Mouse (Mus musculus) granulocyte monocyte progenitor cell, adult 5-6 weeks (primary cell): ENCODE data around the gene Adgrv1. TPM values are rescaled to one million over a fixed set of nuclear protein-coding genes. Genes with fewer than 3 reads are reported as not detected.

ENCODE experiments used
- ATAC-seq: replicated peaks from 2 replicates; pipeline ENCODE4 v1.8.0; 2016; ENCODE audit warnings: mild to moderate bottlenecking, moderate TSS enrichment, inconsistent platforms; ENCODE audit not compliant: poor library complexity, severe bottlenecking
- total RNA-seq, 2 experiments: library from RNA; stranded (forward) in 1 of 2; stranded (reverse) in 1 of 2; fragments of 200-712, 200-1000 nt in 1 of 2; fragments of >200 nt in 1 of 2; fragmentation: Nextera tagmentation in 1 of 2; gene quantifications; 2 replicates each; pipeline ENCODE4 v1.2.3; 2014 to 2017

Adgrv1 gene
- total RNA-seq, 2 experiments from 2014 or later = not detected

DNA sequence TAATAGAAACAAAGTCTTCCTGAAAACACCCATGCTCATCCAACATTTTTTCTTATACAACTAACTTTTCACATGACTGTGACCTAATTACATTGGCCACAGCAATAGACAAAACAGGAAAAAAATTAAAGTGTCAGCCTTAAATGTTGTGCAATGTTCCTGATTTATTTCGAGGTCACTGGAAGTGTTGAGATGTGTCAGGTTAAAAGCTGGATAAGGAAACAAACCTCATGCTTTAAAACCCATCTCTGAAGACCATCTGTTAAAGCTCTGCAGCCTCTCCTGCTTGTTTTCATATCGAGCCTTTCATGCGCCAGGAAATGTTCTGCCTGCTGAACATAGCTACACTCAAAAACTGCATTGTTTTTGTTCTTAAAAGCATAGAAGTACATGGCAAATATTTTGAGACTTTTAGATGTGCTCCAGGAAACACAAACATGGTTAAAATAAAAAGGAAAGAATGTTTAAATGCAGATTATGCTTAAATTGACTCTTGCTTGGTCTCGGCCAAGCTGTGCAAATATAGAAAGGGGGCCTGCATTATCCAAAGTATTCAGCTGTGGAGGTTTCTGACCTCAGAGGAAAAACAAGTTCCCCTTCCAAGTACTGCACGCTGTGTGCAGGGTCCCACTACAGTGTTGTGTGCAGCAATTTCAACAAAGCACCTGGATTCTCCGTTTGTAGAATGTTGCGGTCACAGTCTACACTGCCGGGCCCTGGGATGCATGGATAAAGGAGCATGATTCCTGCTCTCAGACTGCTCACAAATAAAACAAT, 524.2 kb downstream of the Adgrv1 start:
- peak; percentile 52 for ATAC-seq

DNA sequence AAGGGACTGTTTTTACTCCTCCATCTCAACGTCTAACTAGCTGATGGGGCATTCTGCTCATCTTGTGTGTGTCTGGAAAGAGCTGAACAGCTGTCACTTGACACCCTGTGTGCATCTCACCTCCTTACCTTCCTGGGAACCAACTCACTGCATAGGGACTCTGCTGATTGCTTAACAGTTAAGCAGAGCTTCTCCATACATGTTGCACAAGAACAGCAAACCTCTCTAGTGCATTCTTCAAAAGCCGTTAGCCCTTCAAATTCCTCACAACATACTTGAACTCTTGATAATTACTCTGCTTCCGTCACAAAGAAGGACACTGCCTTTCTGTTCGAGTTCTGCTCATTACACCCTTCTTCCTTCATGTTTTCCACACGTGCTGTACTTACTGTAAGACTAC, 525.5 kb downstream of the Adgrv1 start:
- ATAC-seq = peak; percentile 81

DNA sequence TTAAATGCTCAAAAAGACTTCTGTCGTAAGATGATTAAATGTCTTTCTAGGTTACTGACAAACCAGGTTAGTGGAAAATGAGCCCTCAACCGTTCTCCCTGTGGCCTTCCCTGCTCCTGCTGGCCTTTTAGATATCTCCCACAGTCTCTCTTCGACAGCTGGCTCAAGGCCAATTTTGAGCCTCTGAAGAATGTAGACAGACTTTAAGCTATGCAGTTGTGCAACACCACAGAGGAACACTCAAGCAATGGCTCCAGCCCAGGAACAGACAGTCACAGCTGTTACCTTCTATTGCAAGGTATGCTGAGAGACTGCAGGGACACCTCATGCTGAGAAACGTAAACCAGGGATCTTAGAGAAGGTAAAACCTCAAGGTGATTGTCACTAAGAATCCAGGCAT, 529.2 kb downstream of the Adgrv1 start:
- ATAC-seq = peak; percentile 86

DNA sequence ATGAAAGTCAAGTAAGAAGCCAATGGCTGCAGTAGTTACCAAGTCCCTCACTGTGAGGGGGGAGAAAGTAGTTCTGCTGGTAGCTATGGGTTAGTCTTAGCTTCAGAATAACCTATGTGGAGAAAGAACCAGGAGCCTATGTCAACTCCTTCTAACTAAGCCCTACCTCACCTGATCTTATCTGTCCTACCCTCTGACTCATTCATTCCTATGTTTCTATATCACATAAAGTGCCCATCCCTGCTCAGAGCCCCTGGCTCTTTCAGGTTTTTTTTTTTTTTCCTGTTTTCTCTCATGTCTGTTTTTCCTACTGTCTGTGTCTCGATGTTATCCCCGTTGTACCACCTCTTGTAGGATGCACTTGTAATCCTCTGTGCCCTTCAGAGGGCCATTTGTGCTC, 536.5 kb downstream of the Adgrv1 start:
- no peak for ATAC-seq

DNA sequence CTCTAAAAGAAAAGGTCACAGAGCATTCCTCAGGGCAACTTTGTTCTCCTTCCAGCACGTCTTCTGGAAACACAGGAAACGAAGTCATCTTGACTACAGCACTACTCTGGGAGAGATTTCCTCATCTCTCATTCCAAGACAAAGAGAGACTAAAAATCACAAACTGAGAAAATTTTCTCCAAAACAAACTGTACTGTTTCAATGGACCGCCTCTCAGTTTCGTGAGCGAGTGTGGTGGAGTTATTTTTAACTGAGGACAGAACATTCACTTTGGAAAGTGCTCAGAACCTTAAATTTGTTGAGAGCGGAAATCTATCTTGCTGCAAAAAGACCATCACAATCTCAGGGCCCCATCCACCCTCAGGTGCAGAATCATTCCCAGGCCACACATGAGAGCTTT, 538.4 kb downstream of the Adgrv1 start:
- no peak for ATAC-seq

DNA sequence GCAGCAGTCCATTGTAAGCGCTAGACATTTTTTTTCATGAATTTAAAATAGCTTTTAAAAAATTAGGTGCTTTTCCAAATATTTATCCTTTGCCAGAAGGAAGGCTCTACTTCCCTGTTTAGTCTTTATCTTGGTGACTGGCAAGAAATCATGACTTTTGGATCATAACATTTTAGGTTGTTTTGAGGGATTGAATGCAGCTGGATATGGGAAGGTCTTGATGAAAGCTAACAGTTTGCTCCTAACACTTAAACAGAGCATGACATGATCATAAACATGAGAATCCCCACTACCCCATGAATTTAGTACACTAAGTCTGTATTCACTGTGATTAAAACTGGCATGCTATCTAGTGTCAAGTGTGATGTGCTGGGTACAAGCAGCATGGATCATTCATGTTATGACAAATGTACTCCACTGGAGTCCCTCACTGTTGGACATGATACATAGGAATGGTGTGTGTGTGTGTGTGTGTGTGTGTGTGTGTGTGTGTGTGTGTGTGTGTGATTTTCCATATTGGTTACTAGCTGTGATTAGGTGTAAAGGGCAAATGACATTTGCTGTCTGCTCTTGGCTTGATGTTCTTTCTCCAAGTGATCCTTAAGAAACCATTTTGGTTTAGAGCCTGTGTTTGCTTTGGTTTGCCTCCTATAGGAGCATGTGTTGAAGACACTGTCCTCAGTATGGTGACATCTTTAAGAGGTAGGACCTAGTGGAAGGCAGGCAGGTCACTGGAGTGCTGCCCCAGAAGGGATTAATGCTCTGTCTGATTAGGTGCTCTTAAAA, 542.7 kb downstream of the Adgrv1 start:
- no peak for ATAC-seq

DNA sequence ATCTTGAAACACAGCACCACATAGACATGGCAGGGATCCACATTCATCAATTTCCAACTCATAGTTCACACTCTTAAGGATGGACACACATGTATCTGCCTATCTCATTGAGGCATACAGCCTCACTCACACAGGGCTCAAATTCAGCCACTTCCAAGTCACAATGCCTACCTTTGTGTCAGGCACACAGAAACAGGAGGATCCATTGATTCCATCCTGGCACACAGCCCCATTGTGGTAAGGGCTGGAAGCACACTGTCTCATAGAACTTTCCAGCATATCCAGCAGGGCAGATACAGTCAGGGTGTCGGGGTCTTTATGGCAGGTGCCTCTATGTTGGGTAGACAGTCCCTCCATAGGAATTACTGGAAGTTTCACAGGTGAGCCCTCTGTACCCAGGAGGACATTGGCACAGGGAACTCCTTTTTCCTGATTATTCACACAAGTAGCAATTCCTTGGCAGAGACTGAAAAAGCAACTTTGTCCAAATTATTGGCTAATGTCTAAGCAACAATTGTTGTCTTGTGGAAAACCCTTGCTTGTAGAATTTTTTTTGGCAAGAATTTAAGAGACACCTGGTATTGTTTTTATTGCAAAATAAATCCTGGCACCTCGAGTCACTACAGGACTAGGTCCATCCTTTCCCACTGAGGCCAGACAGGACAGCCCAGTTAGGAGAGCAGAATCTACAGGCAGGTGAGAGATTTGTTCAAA, 545.8 kb downstream of the Adgrv1 start:
- no peak for ATAC-seq

DNA sequence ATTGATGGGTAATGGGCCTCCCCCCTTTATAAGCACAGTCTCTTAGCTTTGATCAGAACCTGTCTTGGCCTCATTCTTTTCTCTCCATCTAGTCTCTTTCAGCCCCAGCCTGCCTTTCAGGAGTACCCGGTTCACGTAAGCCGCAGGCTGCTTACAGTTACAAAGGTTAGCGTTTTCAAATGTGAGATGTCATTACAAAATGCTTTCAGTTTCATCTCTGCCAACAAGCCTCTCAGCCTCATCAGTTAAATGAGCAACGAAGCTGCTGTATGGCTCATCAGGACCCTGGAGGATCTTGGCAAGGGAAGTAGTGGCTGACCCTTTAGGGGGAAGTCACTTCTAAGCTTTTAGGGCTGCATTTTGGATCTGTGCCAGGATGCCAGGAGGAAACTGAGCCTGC, 560.7 kb downstream of the Adgrv1 start:
- ATAC-seq = peak; percentile 40

DNA sequence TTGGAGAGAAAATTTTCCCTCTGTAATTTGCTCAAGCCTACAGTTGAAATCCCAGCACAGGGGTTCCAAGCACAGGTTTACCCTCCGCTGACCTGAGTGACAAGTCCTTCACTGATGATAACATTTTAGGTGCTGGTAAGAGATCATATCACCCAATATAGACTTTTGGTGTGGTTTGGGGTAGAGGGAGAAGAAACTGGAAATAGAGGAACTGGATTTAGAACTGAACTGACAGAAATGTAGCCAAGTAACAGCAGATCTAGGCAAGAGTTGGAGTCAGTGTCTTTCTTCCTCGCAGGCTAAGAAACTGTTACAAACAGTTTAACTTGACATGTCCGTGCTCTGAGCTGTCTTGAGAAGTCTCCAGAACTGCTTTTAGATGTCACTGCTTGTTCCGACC, 581.5 kb downstream of the Adgrv1 start:
- ATAC-seq = peak; percentile 68

DNA sequence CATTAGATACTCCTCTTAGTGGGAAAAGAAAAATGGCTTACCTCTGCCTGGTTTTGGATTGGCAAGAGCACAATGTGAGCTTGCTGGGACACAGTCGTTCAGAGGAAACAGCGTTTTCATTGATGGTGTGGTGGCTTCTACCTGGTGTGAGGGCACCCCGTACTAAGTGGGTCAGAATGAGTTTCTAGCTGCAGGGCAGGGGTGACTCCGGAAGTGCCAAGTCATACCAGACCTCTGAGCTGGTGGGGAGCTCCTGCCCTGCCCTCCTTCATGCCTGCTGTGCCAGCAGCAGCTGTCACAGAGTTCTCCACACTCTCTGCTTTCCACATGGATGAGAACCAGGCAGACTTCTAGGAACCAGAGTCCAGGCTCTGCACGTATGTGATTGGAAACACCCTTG, 582.0 kb downstream of the Adgrv1 start:
- peak; percentile 76 for ATAC-seq

DNA sequence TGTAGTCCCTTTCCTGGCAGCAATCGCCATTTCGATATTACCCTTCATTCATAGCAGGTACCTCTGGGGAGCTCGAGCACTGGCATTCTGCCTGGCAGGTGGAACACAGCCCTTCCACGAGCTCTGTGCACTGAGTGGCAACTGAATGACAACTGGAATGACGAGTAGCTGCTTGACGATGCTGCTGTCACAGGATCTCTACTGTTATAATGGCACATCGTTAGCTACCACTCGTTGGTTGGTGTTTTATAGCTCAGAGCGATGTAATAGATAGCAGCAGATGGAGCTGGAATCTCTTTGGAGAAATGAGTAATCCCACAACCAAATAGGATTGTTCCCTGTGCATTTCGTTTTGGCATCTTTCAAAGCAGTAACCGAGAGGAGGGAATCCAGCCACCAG, 587.6 kb downstream of the Adgrv1 start:
- no peak for ATAC-seq

Other genes starting within 250 kb of the Adgrv1 start
- 9.4 and 12.0 TPM in 2 replicates for gene Lysmd3, start 24.5 kb upstream of the Adgrv1 start, total RNA-seq (2014; fragmentation: Nextera tagmentation)
- 28.1 and 37.1 TPM in 2 replicates for gene Lysmd3, start 24.5 kb upstream of the Adgrv1 start, total RNA-seq (2017)
- gene Polr3g, start 77.9 kb upstream of the Adgrv1 start, total RNA-seq (2014; fragmentation: Nextera tagmentation) = 19.8 and 21.8 TPM in 2 replicates
- gene Polr3g, start 77.9 kb upstream of the Adgrv1 start, total RNA-seq (2017) = 22.9 and 29.7 TPM in 2 replicates
- 3.3 and 5.9 TPM in 2 replicates for gene Mblac2, start 78.2 kb upstream of the Adgrv1 start, total RNA-seq (2014; fragmentation: Nextera tagmentation)
- 2.9 and 3.0 TPM in 2 replicates for gene Mblac2, start 78.2 kb upstream of the Adgrv1 start, total RNA-seq (2017)
- gene Cetn3, start 149.9 kb upstream of the Adgrv1 start, total RNA-seq (2014; fragmentation: Nextera tagmentation) = 212 and 216 TPM in 2 replicates
- 538 and 660 TPM in 2 replicates for gene Cetn3, start 149.9 kb upstream of the Adgrv1 start, total RNA-seq (2017)